Mouse (Mus musculus) common myeloid progenitor, adult 5-6 weeks (primary cell): ENCODE measurements at regions not wholly inside any gene's neighbourhood (a gene's known extent, or its start where the extent isn't known, plus 50 kb on each side); places are given as distances from the start of the nearest gene placed in this dataset.
A peak's percentile ranks its signal among the peaks of the same experiment; 100 is the strongest.

Experiments used
- ATAC-seq: replicated peaks from 2 replicates; pipeline ENCODE4 v1.8.0; 2016; ENCODE audit warnings: low read depth, mild to moderate bottlenecking, moderate TSS enrichment, inconsistent platforms; ENCODE audit not compliant: poor library complexity, severe bottlenecking

GRCm38 (mm10) chr5:93328059-93328458 is 61.0 kb downstream of the Ccng2 start:
- peak; percentile 87 for ATAC-seq

- no peak for ATAC-seq
Observed at GRCm38 (mm10) chr5:93330851-93331250, 63.8 kb downstream of the Ccng2 start.

GRCm38 (mm10) chr5:93353101-93353500 is 86.0 kb downstream of the Ccng2 start:
- ATAC-seq, result no peak
